Mouse (Mus musculus) Patski (cell line): Measurements from ENCODE around the gene Obscn. TPM values are rescaled to one million over a fixed set of nuclear protein-coding genes. Genes with fewer than 3 reads are reported as not detected.
A peak's percentile ranks its signal among the peaks of the same experiment; 100 is the strongest.

Experiments
- ATAC-seq: fragments of 100-300 bp; one replicate; pipeline ENCODE4 v1.8.0; 2021
- CTCF ChIA-PET: fragments of 350-600 bp; sonication (Branson Sonifier 250); formaldehyde crosslinking; loops from one replicate; lab custom pipeline; 2022; ENCODE audit warnings: inconsistent platforms; lab: Charles Lee
- POLR2A ChIA-PET: fragments of 350-600 bp; sonication (Branson Sonifier 250); formaldehyde crosslinking; loops from one replicate; lab custom pipeline; 2022; ENCODE audit warnings: antibody characterized with exemption, inconsistent platforms; lab: Charles Lee
- DNase-seq: peaks from one replicate; pipeline ENCODE4 v3.0.0-alpha.2; 2011; ENCODE audit warnings: low read depth, low spot score
- H3K27me3 ChIP-seq: fragments of 371-371 bp; one replicate; pipeline ENCODE4 v1.5.1; 2021
- CTCF ChIP-seq: fragments of 100-300 bp; IDR thresholded peaks from one replicate; pipeline ENCODE4 v1.5.1; 2021
- in situ Hi-C: fragments of 300-500 bp; cut with MboI; formaldehyde crosslinking; loops from 3 replicates; pipeline ENCODE4 v1.11.1; 2018; ENCODE audit warnings: low pct_unique_long_range_greater_than_20kb, mixed read lengths
- polyA plus RNA-seq: library from polyadenylated mRNA; unstranded; gene quantifications from one replicate; pipeline ENCODE4 v1.2.3, GENCODE M21; 2021

Obscn gene
- polyA plus RNA-seq, 1 experiment from 2014 or later: 0.06 TPM

DNA sequence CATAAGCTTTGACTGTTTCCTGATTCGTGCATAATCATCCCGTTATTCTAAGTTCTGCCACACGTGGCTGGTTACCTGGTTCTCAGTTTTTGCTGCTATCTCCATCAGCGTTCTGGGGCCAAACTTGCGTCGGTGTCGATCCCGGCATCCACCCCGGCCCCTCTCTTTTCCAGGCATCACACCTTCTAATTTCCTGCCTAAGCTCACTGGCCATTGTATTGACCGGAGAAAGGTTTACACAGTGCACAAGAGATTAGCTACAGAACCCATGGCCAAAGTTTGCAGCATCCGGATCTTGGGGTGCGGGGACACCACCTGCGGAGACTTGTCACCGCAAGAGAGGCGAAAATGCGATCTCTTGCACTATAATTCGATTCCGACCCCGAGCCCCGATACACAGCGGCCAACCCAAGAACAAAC lies 158.6 kb downstream of the Obscn start:
- in situ Hi-C loops: no loop called here
- TF ChIP-seq CTCF: no peak
- ChIA-PET CTCF (interaction anchor here (0.9 to 3.0 kb wide), 5 partner anchors 10 to 63 kb away, joined by 3 to 8 read pairs (median 8); partner anchors contain the start of genes Hist3h2a and Trim17), POLR2A (interaction anchor here (0.6 to 1.4 kb wide), 4 partner anchors 11 to 73 kb away, joined by 3 to 4 read pairs (median 4); partner anchors contain the start of genes Hist3h2a and Trim17)
- no peaks in the 10 kb centered on the region for H3K27me3 ChIP-seq
- no peak for DNase-seq
- ATAC-seq: no peak

DNA sequence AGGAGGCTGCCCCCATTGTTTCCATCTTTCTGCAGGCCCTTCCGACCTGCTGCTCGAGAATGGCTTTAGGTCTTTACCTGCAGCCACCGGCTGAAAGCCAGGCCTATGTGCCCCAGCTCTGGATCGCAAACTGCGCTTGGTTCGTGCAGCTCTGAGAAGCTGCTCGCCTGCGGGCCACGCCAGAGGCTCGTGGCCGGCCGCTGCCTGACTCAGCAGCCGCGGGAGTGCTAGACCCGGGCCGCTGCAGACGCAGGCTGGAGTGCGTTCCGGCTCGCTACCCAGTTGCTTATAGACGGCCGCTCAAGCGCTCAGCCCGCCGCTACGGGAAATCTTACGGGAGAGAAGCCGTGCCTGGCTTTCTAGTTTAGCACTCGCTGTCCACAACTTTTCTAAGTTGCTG lies 159.1 kb downstream of the Obscn start:
- POLR2A ChIA-PET: interaction anchor here (1.1 kb wide), 2 partner anchors 21 to 22 kb away, joined by 3 to 4 read pairs; partner anchors contain the start of genes Hist3h2a and Trim17
- ATAC-seq (peak; percentile 40), DNase-seq (no peak)
- in situ Hi-C loops: no loop called here
- CTCF ChIA-PET: interaction anchor here (0.9 to 3.0 kb wide), 4 partner anchors 10 to 49 kb away, joined by 3 to 8 read pairs (median 7); partner anchors contain the start of genes Hist3h2a and Trim17
- H3K27me3 ChIP-seq: no peaks in the 10 kb centered on the region
- TF ChIP-seq CTCF: no peak

DNA sequence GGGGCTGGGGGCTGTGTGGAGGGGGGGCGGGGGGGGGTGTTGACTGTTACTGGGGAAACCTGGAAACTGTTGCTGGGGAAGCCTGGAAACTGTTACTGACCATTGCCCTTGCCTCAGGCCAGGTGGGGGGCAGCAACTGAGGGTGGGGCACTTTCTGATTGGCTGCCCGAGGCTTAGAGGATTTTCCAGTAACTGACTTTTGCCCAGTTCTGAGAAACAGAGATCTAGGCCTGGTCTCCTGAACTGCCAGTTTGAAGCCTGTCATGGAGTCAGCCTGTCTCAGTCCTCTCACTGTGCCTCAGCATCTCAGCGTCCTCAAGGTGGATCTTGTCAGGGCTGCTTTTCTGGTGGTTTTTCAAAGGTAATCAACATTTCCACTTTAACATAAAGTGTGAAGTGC lies 161.8 kb downstream of the Obscn start:
- DNase-seq: no peak
- CTCF ChIA-PET: no interaction called here
- TF ChIP-seq CTCF: no peak
- H3K27me3 ChIP-seq: no peaks in the 10 kb centered on the region
- ATAC-seq: no peak
- in situ Hi-C loops: no loop called here
- POLR2A ChIA-PET: no interaction called here

DNA sequence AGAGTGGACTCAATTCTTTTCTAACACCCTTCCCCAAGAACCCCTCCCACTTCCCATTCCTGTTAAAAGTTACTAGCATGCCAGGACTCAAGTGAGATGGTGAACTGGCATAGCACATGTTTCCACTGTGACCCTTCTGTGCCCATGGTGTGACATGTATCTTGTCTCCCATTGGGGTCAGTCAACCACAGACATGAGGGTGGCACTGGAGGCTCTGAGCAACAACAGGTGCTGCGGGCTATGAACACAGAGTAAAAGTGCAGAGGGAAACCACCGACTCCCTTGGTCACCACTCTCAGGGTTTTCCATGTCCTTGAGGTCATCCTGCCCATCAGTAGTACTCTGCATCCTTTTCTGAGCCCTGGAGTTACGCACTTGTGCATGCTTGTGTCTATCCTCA lies 164.4 kb downstream of the Obscn start:
- CTCF ChIA-PET: no interaction called here
- in situ Hi-C loops: no loop called here
- POLR2A ChIA-PET: interaction anchor here (0.6 kb wide), 1 partner anchor 780 kb away, joined by 3 read pairs; no protein-coding TSS in a partner anchor
- DNase-seq (no peak), ATAC-seq (no peak)
- H3K27me3 ChIP-seq: no peaks in the 10 kb centered on the region
- TF ChIP-seq CTCF: no peak

DNA sequence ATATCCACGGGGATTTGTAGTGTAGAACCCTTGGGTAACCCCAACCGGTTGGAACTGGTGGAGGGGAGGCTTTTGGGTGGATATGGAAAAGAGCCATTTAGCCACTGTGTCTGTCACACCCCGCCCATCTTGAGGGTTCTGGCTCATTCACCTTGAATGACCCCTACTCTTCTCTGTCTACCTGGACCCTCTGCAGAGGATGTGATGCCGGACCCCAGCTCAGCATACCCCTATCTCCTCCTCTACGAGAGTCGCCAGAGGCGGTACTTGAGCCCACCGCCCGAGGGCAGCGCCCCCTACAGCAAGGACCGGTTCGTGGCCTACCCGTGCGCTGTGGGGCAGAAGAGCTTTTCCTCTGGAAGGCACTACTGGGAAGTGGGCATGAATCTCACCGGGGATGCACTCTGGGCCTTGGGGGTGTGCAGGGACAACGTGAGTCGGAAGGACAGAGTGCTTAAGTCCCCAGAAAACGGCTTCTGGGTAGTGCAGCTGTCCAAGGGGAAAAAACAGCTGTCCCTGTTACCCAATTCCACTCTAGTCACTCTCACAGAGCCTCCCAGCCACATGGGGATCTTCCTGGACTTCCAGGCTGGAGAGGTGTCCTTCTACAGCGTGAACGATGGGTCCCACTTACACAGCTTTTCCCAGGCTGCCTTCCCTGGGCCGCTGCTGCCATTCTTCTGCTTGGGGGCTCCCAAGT lies 165.2 kb downstream of the Obscn start:
- no peak for TF ChIP-seq CTCF
- no peaks in the 10 kb centered on the region for H3K27me3 ChIP-seq
- no peak for ATAC-seq
- POLR2A ChIA-PET: no interaction called here
- in situ Hi-C loops: no loop called here
- CTCF ChIA-PET: interaction anchor here (1.3 kb wide), 2 partner anchors 8 to 11 kb away, joined by 4 to 5 read pairs; no protein-coding TSS in a partner anchor
- no peak for DNase-seq

DNA sequence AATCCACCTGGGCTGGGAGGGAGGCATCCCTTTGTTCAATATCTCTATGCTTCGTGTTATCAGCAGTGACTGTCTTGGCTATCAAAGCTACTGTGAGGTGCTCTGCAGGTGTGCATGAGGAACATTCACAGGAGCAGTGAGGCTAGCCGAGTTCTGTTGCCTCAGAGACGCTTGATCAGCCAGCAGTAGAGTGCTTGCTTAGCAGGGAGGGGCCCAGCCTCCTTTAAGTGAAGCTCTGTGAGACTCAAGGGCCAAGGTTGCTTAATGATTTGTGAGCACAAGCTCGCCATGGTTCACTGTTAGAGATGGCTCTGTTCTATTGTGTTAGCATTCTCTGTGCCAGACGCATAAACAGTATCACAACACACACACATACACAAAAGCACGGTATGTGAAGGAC lies 166.5 kb downstream of the Obscn start:
- ChIA-PET CTCF (interaction anchor here (0.6 to 1.3 kb wide), 4 partner anchors 9 to 125 kb away, joined by 3 to 5 read pairs (median 4); no protein-coding TSS in a partner anchor), POLR2A (interaction anchor here (1.6 kb wide), 1 partner anchor 10 kb away, joined by 4 read pairs; no protein-coding TSS in a partner anchor)
- in situ Hi-C loops: no loop called here
- no peak for TF ChIP-seq CTCF
- DNase-seq (no peak), ATAC-seq (no peak)
- no peaks in the 10 kb centered on the region for H3K27me3 ChIP-seq

DNA sequence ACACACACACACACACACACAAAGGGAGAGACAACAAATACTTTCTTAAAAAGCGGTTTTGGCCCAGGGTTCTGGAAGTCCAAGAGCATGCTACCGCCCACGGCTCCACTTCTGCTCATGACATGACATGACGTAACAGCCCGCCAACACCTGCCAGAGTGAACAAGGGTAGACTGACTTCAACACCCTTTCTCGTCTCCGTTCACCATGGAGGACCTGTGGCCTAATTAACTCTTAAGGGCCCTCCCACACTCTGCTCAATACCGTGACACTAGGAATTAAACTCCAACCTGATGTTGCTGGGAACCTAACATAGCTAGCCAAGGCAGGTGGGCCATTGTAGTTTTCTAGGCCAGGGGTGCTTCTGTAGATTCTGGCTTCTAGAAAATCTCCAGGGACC lies 167.2 kb downstream of the Obscn start:
- ATAC-seq (no peak), DNase-seq (no peak)
- ChIA-PET CTCF (interaction anchor here (0.7 kb wide), 1 partner anchor 13 kb away, joined by 3 read pairs; no protein-coding TSS in a partner anchor), POLR2A (interaction anchor here (1.6 kb wide), 1 partner anchor 9 kb away, joined by 4 read pairs; no protein-coding TSS in a partner anchor)
- H3K27me3 ChIP-seq: no peaks in the 10 kb centered on the region
- TF ChIP-seq CTCF: no peak
- in situ Hi-C loops: no loop called here

DNA sequence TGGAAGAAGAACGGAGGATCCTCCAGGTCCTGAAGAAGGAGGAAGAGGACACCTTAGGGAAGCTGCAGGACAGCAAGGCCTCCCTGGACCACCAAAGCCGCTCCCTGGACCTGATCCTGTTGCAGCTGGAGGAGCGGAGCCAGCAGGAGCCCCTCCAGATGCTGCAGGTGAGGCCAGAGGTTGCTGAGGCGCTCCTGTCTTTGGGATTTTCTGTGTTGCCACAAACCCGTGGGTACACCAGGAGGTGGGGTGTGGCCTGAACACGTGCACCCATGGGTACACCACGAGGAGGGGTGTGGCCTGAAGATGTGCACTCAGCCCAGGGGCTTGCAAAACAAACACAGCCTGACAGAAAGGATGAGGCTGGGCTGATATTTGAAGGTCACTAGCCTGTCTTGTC lies 167.7 kb downstream of the Obscn start:
- in situ Hi-C loops: no loop called here
- H3K27me3 ChIP-seq: no peaks in the 10 kb centered on the region
- ChIA-PET POLR2A (interaction anchor here (1.6 kb wide), 1 partner anchor 9 kb away, joined by 4 read pairs; no protein-coding TSS in a partner anchor), CTCF (no interaction called here)
- DNase-seq (no peak), ATAC-seq (no peak)
- TF ChIP-seq CTCF: no peak

DNA sequence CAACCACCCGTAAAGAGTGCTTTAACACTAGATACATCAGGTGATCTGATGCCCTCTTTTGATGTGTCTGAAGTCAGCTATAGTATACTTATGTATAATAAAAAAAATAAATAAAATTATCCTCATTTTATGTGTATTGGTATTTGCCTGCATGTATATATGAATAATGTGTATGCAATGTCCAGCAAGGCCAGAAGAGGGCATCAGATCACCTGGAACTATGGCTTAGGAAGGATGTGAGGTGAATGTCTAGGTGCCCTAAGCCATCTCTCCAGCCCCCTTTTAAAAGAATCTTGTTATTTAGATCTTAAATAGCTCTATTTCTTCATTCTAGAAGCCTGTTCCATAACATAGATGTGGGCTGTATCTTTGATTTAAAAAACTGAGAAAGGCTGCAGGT lies 168.9 kb downstream of the Obscn start:
- ATAC-seq (no peak), DNase-seq (no peak)
- POLR2A ChIA-PET: interaction anchor here (0.9 kb wide), 1 partner anchor 11 kb away, joined by 3 read pairs; no protein-coding TSS in a partner anchor
- no peaks in the 10 kb centered on the region for H3K27me3 ChIP-seq
- no peak for TF ChIP-seq CTCF
- in situ Hi-C loops: no loop called here
- CTCF ChIA-PET: interaction anchor here (0.8 to 1.8 kb wide), 3 partner anchors 10 to 23 kb away, joined by 3 to 8 read pairs (median 5); partner anchors contain the start of gene Trim11

DNA sequence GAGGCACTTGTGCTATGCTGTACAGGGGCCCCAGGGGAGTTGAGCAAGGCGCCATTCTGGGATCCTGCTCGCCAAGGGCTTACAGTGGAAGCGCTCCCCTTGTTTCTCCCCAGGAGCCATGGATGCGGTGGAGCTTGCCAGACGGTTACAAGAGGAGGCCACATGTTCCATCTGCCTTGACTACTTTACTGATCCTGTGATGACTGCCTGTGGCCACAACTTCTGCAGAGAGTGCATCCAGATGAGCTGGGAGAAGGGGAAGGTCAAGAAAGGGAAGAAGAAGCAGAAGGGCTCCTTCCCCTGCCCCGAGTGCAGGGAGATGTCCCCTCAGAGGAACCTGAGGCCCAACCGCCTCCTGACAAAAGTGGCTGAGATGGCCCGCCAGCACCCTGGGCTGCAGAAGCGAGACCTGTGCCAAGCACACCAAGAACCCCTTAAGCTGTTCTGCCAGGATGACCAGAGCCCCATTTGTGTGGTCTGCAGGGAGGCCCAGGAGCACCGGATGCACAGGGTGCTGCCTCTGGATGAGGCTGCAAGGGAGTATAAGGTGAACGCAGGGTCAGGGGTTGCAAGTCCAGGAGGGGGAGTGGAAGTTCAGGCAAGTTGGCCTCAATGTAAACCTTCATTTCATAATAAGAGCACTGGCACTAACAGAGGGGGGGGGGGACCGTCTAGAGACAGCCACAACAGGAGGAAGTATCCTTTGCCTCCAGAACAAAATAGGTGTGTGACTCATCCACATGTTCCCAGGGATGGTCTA lies 171.0 kb downstream of the Obscn start:
- TF ChIP-seq CTCF: no peak
- no peak for DNase-seq
- ChIA-PET CTCF (no interaction called here), POLR2A (no interaction called here)
- no peak for ATAC-seq
- in situ Hi-C loops: no loop called here
- H3K27me3 ChIP-seq: no peaks in the 10 kb centered on the region
